Mouse (Mus musculus): Measurements from ENCODE around the gene Mapk11.

The Mapk11 gene

DNA sequence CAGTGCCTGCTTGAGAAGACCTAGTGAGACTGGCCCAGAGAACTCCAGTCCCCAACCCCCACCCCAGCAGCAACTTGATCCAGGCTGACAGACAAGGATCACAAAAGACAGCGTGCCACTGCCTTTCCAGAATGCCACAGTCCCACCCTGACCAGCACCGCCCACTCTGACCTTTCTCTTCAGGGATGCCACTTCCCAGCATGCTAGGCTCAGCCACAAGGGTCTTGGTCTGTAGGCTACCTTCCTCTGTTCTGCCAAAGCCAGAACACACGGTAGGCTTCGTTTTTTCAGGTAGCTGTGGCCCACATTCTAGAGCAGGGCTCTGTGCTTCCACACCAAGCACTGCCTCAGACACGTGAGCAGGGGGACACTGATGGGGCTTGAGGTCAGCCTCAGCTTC lies 46.8 kb downstream of the Mapk11 start:
- DNase-seq (ENCODE audit: low spot score) = no peak

DNA sequence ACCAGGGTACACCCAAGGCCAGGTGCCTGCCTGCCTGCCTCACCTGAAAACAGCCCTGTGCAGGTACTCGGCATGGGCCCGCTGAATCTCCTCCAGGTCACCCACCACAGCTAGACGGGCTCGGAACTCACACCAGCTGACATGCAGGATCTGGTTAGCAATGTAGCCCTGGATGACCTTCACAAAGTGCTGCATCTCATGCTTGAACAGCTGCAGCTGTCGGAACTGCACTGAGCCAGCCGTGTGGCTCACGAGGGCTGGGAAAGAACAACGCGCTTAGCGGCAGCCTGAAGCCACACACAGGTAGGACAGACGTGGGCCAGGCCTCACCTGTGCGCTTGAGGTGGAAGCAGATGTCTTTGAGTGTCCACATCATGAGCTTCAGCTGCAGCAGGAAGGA lies 48.6 kb downstream of the Mapk11 start:
- no peak for DNase-seq (ENCODE audit: low spot score)

DNA sequence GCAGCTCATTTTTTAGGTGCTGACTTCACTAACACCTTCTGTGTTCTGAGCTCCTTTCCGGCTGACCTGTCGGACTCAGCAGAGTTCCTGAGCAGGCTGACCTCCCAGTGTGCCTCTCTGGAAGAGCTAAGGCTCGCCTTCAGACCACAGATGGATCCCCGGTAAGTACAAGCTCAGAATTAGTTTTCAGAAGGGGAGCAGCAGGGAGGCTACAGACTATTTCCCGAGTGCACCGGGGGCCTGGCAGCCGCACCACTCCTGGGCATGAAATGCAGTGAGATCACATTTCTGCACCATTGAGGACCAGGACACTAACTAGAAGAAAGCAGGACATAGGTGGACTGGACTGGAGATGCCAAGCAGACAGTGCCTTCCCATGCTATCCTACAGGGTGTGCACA lies 50.8 kb downstream of the Mapk11 start:
- DNase-seq (ENCODE audit: low spot score) = no peak

DNA sequence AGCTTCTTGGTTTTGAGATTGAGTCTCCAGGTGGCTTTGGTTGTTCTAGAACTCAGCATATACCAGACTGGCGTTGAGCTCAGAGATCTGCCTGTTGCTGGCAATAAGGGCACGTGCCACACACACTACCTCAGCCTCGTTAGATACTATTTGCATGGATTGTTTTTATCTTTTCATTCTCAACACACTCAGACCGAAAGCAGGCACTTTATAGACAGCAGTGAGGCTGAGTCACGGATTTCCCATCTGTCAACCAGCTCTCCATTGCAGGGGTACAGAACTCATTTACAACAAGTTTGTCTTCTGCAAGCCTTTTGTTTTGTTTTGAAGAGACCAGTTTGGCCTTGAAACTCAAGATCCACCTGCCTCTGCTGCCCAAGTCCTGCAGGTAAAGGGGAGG lies 52.0 kb downstream of the Mapk11 start:
- DNase-seq (ENCODE audit: low spot score) = no peak

Data from ovary, postnatal 10 days (tissue).